Mouse (Mus musculus): Measurements from ENCODE around the gene Pax9.

Gene Pax9

GRCm38 (mm10) chr12:56691427-56692079 lies at the start of gene Pax9:
TSS of gene Pax9 (plus strand) at chr12:56691767.
- no peak for DNase-seq (ENCODE audit: low read depth)

GRCm38 (mm10) chr12:56669451-56670122 lies 22.0 kb upstream of the Pax9 start:
- DNase-seq (ENCODE audit: low read depth), result no peak

- DNase-seq (ENCODE audit: low read depth), result no peak
Observed at GRCm38 (mm10) chr12:56670795-56671194, 20.8 kb upstream of the Pax9 start.

- DNase-seq (ENCODE audit: low read depth), result no peak
Observed at GRCm38 (mm10) chr12:56674726-56675125, 16.8 kb upstream of the Pax9 start.

GRCm38 (mm10) chr12:56677620-56678019 lies 13.9 kb upstream of the Pax9 start:
- no peak for DNase-seq (ENCODE audit: low read depth)

GRCm38 (mm10) chr12:56681096-56681811 lies 10.3 kb upstream of the Pax9 start:
- no peak for DNase-seq (ENCODE audit: low read depth)

- no peak for DNase-seq (ENCODE audit: low read depth)
Observed at GRCm38 (mm10) chr12:56687640-56688481, 3.7 kb upstream of the Pax9 start.

GRCm38 (mm10) chr12:56688482-56688840 lies 3.1 kb upstream of the Pax9 start:
- DNase-seq (ENCODE audit: low read depth), result no peak

GRCm38 (mm10) chr12:56688920-56689319 lies 2.6 kb upstream of the Pax9 start:
- no peak for DNase-seq (ENCODE audit: low read depth)

GRCm38 (mm10) chr12:56689331-56689730 lies 2.2 kb upstream of the Pax9 start:
- no peak for DNase-seq (ENCODE audit: low read depth)

GRCm38 (mm10) chr12:56689736-56690135 lies 1.8 kb upstream of the Pax9 start:
- DNase-seq (ENCODE audit: low read depth), result peak; percentile 21

GRCm38 (mm10) chr12:56690366-56690765 lies 1.2 kb upstream of the Pax9 start:
- DNase-seq (ENCODE audit: low read depth), result no peak

- no peak for DNase-seq (ENCODE audit: low read depth)
Observed at GRCm38 (mm10) chr12:56691001-56691400, 566 bp upstream of the Pax9 start.

GRCm38 (mm10) chr12:56692536-56692935 lies 969 bp downstream of the Pax9 start:
- DNase-seq (ENCODE audit: low read depth), result no peak

GRCm38 (mm10) chr12:56693411-56694098 lies 2.0 kb downstream of the Pax9 start:
- no peak for DNase-seq (ENCODE audit: low read depth)

GRCm38 (mm10) chr12:56694361-56694760 lies 2.8 kb downstream of the Pax9 start:
- no peak for DNase-seq (ENCODE audit: low read depth)

- DNase-seq (ENCODE audit: low read depth), result no peak
Observed at GRCm38 (mm10) chr12:56694936-56695335, 3.4 kb downstream of the Pax9 start.

- DNase-seq (ENCODE audit: low read depth), result peak; percentile 34
Observed at GRCm38 (mm10) chr12:56695358-56696173, 4.0 kb downstream of the Pax9 start.

GRCm38 (mm10) chr12:56696174-56697010 lies 4.8 kb downstream of the Pax9 start:
- DNase-seq (ENCODE audit: low read depth), result no peak
